Mouse (Mus musculus): ENCODE data around the gene Traf2.

Traf2 gene

GRCm38 (mm10) chr2:25577951-25578795, 31.4 kb upstream of the Traf2 start:
- Histone ChIP-seq H3K4me3 (replicated peaks; ENCODE audit: low read length) (peak overlapping the region; percentile 69), H3K9me3 (ENCODE audit: low read length) (no peaks in the 10 kb centered on the region), H3K27me3 (ENCODE audit: insufficient read depth, low read length) (peaks cover 67% of the 10 kb centered on the region), H3K36me3 (ENCODE audit: insufficient read depth, low read length) (peaks cover 16% of the 10 kb centered on the region), H3K4me1 (replicated peaks; ENCODE audit: low read depth, low read length) (peaks cover 78% of the 10 kb centered on the region)
- no peak for TF ChIP-seq NANOG (IDR thresholded peaks at IDR 0.05; ENCODE audit: borderline replicate concordance, low read length)
- no peak for TF ChIP-seq CTCF (conservative IDR thresholded peaks at IDR 0.05; ENCODE audit: low read length)
- TF ChIP-seq POU5F1 (IDR thresholded peaks at IDR 0.05; ENCODE audit: borderline replicate concordance, low read length): no peak

DNA sequence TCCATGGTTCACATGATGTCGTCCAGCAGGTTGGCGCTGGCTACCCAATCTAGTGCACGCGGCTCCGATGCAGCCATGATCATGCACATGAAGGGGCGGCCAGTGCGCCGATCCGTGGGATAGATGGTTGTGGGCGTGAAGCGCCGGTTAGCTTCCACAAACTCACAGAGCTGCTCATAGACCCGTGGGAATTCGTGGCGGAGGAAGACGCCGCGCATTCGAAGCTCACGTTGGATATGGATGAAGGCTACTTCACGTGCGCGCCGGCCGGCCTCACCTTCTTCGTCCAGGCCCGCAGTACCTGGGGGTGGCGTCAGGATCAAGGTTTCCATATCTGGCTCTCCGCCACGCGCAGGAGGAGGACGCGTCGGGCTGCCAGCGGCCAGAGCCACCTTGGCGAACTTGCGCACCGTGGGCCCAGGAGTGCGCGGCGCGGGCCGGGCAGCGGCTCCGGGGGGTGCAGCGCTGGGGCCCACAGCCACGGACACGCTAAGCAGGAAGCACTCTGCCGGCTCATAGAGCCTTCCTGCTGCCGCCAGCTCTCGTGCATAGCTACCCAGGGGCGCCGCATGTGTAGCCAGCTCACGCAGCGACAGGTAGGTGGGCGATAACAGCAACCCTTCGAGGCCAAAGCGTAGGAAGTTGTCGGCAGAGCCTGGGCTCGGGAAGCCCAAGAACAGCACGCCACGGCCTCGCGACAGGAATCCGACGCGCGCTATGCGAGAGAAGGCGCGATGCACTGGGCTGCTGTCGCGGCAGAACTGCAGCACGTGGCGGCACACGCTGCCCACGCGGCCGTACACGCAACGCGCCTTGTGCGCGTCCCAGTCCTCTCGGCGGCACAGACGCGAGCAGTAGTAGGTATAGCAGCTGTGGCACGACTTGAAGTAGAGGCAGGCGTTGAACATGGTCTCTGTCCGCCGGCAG, 30.5 kb upstream of the Traf2 start:
- Histone ChIP-seq H3K27me3 (ENCODE audit: insufficient read depth, low read length) (peaks cover 66% of the 10 kb centered on the region), H3K9me3 (ENCODE audit: low read length) (no peaks in the 10 kb centered on the region), H3K4me3 (replicated peaks; ENCODE audit: low read length) (peak overlapping the region; percentile 69), H3K36me3 (ENCODE audit: insufficient read depth, low read length) (peaks cover 15% of the 10 kb centered on the region), H3K4me1 (replicated peaks; ENCODE audit: low read depth, low read length) (peaks cover 71% of the 10 kb centered on the region)
- TF ChIP-seq NANOG (IDR thresholded peaks at IDR 0.05; ENCODE audit: borderline replicate concordance, low read length) (no peak), POU5F1 (IDR thresholded peaks at IDR 0.05; ENCODE audit: borderline replicate concordance, low read length) (no peak)

- no peak for TF ChIP-seq NANOG (IDR thresholded peaks at IDR 0.05; ENCODE audit: borderline replicate concordance, low read length)
- H3K4me3 ChIP-seq (replicated peaks; ENCODE audit: low read length): peak overlapping the region; percentile 69; the same call in 1 of the 2 replicates
Observed at GRCm38 (mm10) chr2:25576028-25576850, 29.5 kb upstream of the Traf2 start.

GRCm38 (mm10) chr2:25575432-25576027, 28.8 kb upstream of the Traf2 start:
- no peaks in the 10 kb centered on the region for H3K9me3 ChIP-seq (ENCODE audit: low read length)
- TF ChIP-seq POU5F1 (IDR thresholded peaks at IDR 0.05; ENCODE audit: borderline replicate concordance, low read length) (no peak), CTCF (conservative IDR thresholded peaks at IDR 0.05; ENCODE audit: low read length) (no peak), NANOG (IDR thresholded peaks at IDR 0.05; ENCODE audit: borderline replicate concordance, low read length) (no peak)
- peaks cover 28% of the 10 kb centered on the region for H3K36me3 ChIP-seq (ENCODE audit: insufficient read depth, low read length)
- H3K4me3 ChIP-seq (replicated peaks; ENCODE audit: low read length): peak overlapping the region; percentile 53
- H3K27me3 ChIP-seq (ENCODE audit: insufficient read depth, low read length): peaks cover 53% of the 10 kb centered on the region
- H3K4me1 ChIP-seq (replicated peaks; ENCODE audit: low read depth, low read length): peaks cover 58% of the 10 kb centered on the region

More at GRCm38 (mm10) chr2:25576028-25576850, 29.5 kb upstream of the Traf2 start:
- Histone ChIP-seq H3K36me3 (ENCODE audit: insufficient read depth, low read length) (peaks cover 21% of the 10 kb centered on the region), H3K27me3 (ENCODE audit: insufficient read depth, low read length) (peaks cover 60% of the 10 kb centered on the region), H3K9me3 (ENCODE audit: low read length) (no peaks in the 10 kb centered on the region), H3K4me1 (replicated peaks; ENCODE audit: low read depth, low read length) (peaks cover 63% of the 10 kb centered on the region)

DNA sequence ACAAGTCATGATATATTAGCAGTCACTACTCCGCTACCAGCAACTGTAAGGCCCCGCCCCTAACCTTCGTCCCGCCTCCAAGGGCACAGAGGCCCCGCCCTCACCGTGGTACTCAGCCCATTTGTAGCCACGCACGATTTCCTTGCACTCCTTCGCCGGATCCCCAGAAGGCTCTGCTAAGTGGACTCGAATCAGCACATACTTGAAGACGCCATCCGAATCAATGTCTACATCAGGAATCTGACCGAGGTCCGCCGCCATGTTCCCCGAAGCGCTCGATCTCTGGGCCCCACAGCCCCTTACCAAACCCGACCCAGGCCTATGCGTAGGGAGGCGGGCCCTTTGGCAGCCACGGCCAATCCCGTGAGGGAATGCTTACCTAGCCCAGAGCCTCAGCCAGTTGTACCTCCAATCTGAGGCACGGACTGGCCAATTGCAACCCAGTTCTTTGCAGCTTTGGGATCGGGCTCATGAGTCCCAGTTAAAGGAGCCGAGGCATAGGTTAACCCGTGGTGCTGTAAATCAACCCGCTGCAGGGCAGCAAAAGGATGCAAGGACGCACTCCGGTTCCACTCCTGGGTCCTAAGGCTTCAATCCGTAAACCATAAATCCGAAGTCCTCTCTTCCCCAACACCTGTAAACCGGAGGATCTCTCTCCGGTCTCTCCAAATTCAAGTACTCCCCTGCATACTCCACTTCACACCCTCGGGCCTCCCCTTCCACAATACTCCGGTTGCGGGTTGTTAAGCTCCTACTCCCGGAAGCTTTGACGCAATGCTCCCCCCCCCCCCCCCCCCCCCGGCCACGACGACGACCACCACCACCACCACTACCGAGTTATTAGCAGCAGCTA, 28.1 kb upstream of the Traf2 start, which contains the start of the genes Mamdc4 and Phpt1:
Gene Mamdc4, minus strand, starts transcription at position 267 of the 853 bp plus-strand sequence.
Gene Phpt1, minus strand, starts transcription at position 646 of the 853 bp plus-strand sequence.
- Histone ChIP-seq H3K9me3 (ENCODE audit: low read length) (no peaks in the 10 kb centered on the region), H3K4me3 (replicated peaks; ENCODE audit: low read length) (peak within 1 kb of the TSS; percentile 84), H3K36me3 (ENCODE audit: insufficient read depth, low read length) (peaks cover 34% of the 10 kb centered on the region), H3K4me1 (replicated peaks; ENCODE audit: low read depth, low read length) (peaks cover 53% of the 10 kb centered on the region), H3K27me3 (ENCODE audit: insufficient read depth, low read length) (peaks cover 45% of the 10 kb centered on the region)
- TF ChIP-seq POU5F1 (IDR thresholded peaks at IDR 0.05; ENCODE audit: borderline replicate concordance, low read length): no peak
- 0 out of 2 replicates have a peak, but pooled peaks have one; percentile 29 for TF ChIP-seq NANOG (IDR thresholded peaks at IDR 0.05; ENCODE audit: borderline replicate concordance, low read length)
- no peak for TF ChIP-seq CTCF (conservative IDR thresholded peaks at IDR 0.05; ENCODE audit: low read length)

GRCm38 (mm10) chr2:25574136-25574535, 27.4 kb upstream of the Traf2 start:
- Histone ChIP-seq H3K36me3 (ENCODE audit: insufficient read depth, low read length) (peaks cover 41% of the 10 kb centered on the region), H3K4me3 (replicated peaks; ENCODE audit: low read length) (peak overlapping the region; percentile 84)
- TF ChIP-seq POU5F1 (IDR thresholded peaks at IDR 0.05; ENCODE audit: borderline replicate concordance, low read length) (no peak), NANOG (IDR thresholded peaks at IDR 0.05; ENCODE audit: borderline replicate concordance, low read length) (no peak), CTCF (conservative IDR thresholded peaks at IDR 0.05; ENCODE audit: low read length) (no peak)

DNA sequence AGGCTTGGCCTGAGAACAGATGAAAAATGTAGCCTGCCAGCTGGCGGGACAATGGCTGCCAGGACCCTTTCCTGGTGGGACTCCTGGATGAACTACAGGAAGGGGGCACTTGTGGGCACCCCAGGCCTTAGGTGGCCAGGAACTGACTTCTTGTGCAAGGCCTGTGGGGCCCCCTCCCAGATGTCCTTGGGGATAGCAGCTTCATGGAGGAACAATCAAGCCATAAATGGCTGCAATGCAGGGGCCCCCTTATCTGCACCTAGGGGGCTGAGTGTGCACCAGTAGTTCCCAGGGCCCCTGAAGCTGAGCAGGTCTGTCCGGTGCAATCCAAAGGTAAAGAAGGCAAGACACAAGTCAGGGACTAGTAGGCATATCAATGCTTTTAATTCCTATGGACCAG, 26.3 kb upstream of the Traf2 start:
- TF ChIP-seq NANOG (IDR thresholded peaks at IDR 0.05; ENCODE audit: borderline replicate concordance, low read length) (no peak), POU5F1 (IDR thresholded peaks at IDR 0.05; ENCODE audit: borderline replicate concordance, low read length) (no peak), CTCF (conservative IDR thresholded peaks at IDR 0.05; ENCODE audit: low read length) (no peak)
- peaks cover 48% of the 10 kb centered on the region for H3K36me3 ChIP-seq (ENCODE audit: insufficient read depth, low read length)

More at GRCm38 (mm10) chr2:25574136-25574535, 27.4 kb upstream of the Traf2 start:
- no peaks in the 10 kb centered on the region for H3K9me3 ChIP-seq (ENCODE audit: low read length)
- H3K4me1 ChIP-seq (replicated peaks; ENCODE audit: low read depth, low read length): peaks cover 53% of the 10 kb centered on the region
- H3K27me3 ChIP-seq (ENCODE audit: insufficient read depth, low read length): peaks cover 39% of the 10 kb centered on the region

More for the DNA sequence above, 26.3 kb upstream of the Traf2 start:
- Histone ChIP-seq H3K27me3 (ENCODE audit: insufficient read depth, low read length) (peaks cover 28% of the 10 kb centered on the region), H3K4me1 (replicated peaks; ENCODE audit: low read depth, low read length) (peaks cover 53% of the 10 kb centered on the region), H3K9me3 (ENCODE audit: low read length) (no peaks in the 10 kb centered on the region), H3K4me3 (replicated peaks; ENCODE audit: low read length) (no peak overlapping the region)
